Comparison of ENCODE assay signal across 8 mouse cellular contexts in genomic region chr12:70911029-70911428, GRCm38 (mm10). TPM values are rescaled to one million over a fixed set of nuclear protein-coding genes. Genes with fewer than 3 reads are reported as not detected.
DNase-seq lines count a peak whose midpoint lies in the region; ATAC-seq and TF ChIP-seq lines count a peak whose summit lies in the region.

No protein-coding gene starts in this region.

- H3K9ac ChIP-seq in CH12.LX (ENCODE audit: insufficient read depth, low read depth) = no peak overlapping the region
- no peak overlapping the region for H3K9ac ChIP-seq in forebrain, embryonic 12.5 days
- H3K9ac ChIP-seq in lung, embryonic 15.5 days = no peak overlapping the region

- 10% methylated on average over 5 of the region's 5 CpGs for WGBS in forebrain, embryonic 12.5 days
- WGBS in large intestine, adult 2 months = 4% methylated on average over 5 of the region's 5 CpGs
- WGBS in lung, embryonic 15.5 days = 9% methylated on average over 5 of the region's 5 CpGs
- 3% methylated on average over 5 of the region's 5 CpGs for WGBS in olfactory bulb, adult 2 months
- WGBS in thymus, adult 2 months = 4% methylated on average over 5 of the region's 5 CpGs

- TF ChIP-seq POLR2A in CH12.LX (IDR thresholded peaks at IDR 0.05; ENCODE audit: low read depth, low read length) = no peak
- no peak for TF ChIP-seq POLR2A in olfactory bulb, adult 2 months (IDR thresholded peaks at IDR 0.05; ENCODE audit: insufficient read depth, low read depth, low read length)
- no peak for TF ChIP-seq POLR2A in thymus, adult 2 months (IDR thresholded peaks at IDR 0.05; ENCODE audit: control insufficient read depth, extremely low read depth, insufficient read depth, low read length, poor library complexity)

- H3K4me2 ChIP-seq in CH12.LX (ENCODE audit: insufficient read depth, low read depth, poor library complexity, severe bottlenecking) = peak overlapping the region; percentile 39
- no peak overlapping the region for H3K4me2 ChIP-seq in forebrain, embryonic 12.5 days
- H3K4me2 ChIP-seq in lung, embryonic 15.5 days = no peak overlapping the region

- no peaks in the 10 kb centered on the region for H3K27me3 ChIP-seq in CH12.LX (replicated peaks)
- H3K27me3 ChIP-seq in forebrain, embryonic 12.5 days = no peaks in the 10 kb centered on the region
- H3K27me3 ChIP-seq in lung, embryonic 15.5 days = no peaks in the 10 kb centered on the region
- no peaks in the 10 kb centered on the region for H3K27me3 ChIP-seq in thymus, adult 2 months (ENCODE audit: control insufficient read depth, insufficient read depth, low read length)

- H3K36me3 ChIP-seq in CH12.LX (replicated peaks in 1 of 2; ENCODE audit: control insufficient read depth in 1 of 2, insufficient read depth in 1 of 2, low read length in 1 of 2) = no peaks in the 10 kb centered on the region
- no peaks in the 10 kb centered on the region for H3K36me3 ChIP-seq in forebrain, embryonic 12.5 days (replicated peaks)
- no peaks in the 10 kb centered on the region for H3K36me3 ChIP-seq in lung, embryonic 15.5 days
- H3K36me3 ChIP-seq in thymus, adult 2 months (ENCODE audit: control insufficient read depth, insufficient read depth, low read length) = no peaks in the 10 kb centered on the region

- in situ Hi-C loops in CH12.LX (cut with MboI; ENCODE audit: low pct_ligation_motif_present, low pct_unique_long_range_greater_than_20kb, low sequenced_read_pairs) = loop anchor here (10.0 to 25.0 kb wide), 2 partner anchors 416 to 674 kb away; partner anchors contain the start of gene Pygl

- no peaks in the 10 kb centered on the region for H3K79me2 ChIP-seq in CH12.LX (replicated peaks; ENCODE audit: control insufficient read depth, extremely low read depth, insufficient read depth, poor library complexity, severe bottlenecking)

- no peak overlapping the region for H3K27ac ChIP-seq in CH12.LX (ENCODE audit: insufficient read depth, low read depth)
- H3K27ac ChIP-seq in forebrain, embryonic 12.5 days = no peak overlapping the region
- no peak overlapping the region for H3K27ac ChIP-seq in lung, embryonic 15.5 days
- H3K27ac ChIP-seq in olfactory bulb, adult 2 months (ENCODE audit: insufficient read depth, low read depth, low read length) = no peak overlapping the region
- no peak overlapping the region for H3K27ac ChIP-seq in thymus, adult 2 months (ENCODE audit: control insufficient read depth, insufficient read depth, low read length)

- TF ChIP-seq EP300 in CH12.LX (IDR thresholded peaks at IDR 0.05; ENCODE audit: low read length) = no peak

- TF ChIP-seq CTCF in CH12.LX (conservative IDR thresholded peaks at IDR 0.05 in 1 of 2, IDR thresholded peaks at IDR 0.05 in 1 of 2; ENCODE audit: low read depth in 2 of 2, low read length in 2 of 2) = peak; percentile 68 to 94
- peak; percentile 85 for TF ChIP-seq CTCF in olfactory bulb, adult 2 months (IDR thresholded peaks at IDR 0.05; ENCODE audit: insufficient read depth, low read depth, low read length)
- peak; percentile 79; the same call in 1 of the 2 replicates for TF ChIP-seq CTCF in thymus, adult 2 months (IDR thresholded peaks at IDR 0.05; ENCODE audit: borderline replicate concordance, control insufficient read depth, extremely low read depth, insufficient read depth, low read length, poor library complexity)

- peaks cover 6 to 34% of the 10 kb centered on the region in 2 experiments for H3K4me1 ChIP-seq in CH12.LX (ENCODE audit: control insufficient read depth in 1 of 2, insufficient read depth in 2 of 2)
- peaks cover 6% of the 10 kb centered on the region; the same call in 1 of the 2 replicates for H3K4me1 ChIP-seq in forebrain, embryonic 12.5 days
- H3K4me1 ChIP-seq in lung, embryonic 15.5 days = peaks cover 4% of the 10 kb centered on the region; the same call in 1 of the 2 replicates
- H3K4me1 ChIP-seq in olfactory bulb, adult 2 months (ENCODE audit: control insufficient read depth, insufficient read depth, low read length) = peaks cover 5% of the 10 kb centered on the region; the same call in 1 of the 2 replicates
- peaks cover 10% of the 10 kb centered on the region for H3K4me1 ChIP-seq in thymus, adult 2 months (replicated peaks; ENCODE audit: control insufficient read depth, insufficient read depth, low read length)

- ATAC-seq in forebrain, embryonic 12.5 days (ENCODE audit: low FRiP score) = 0 out of 2 replicates have a peak, but pooled peaks have one; percentile 67
- peak; percentile 66; the same call in 1 of the 2 replicates for ATAC-seq in lung, embryonic 15.5 days (ENCODE audit: borderline replicate concordance, extremely low read depth, low FRiP score, low TSS enrichment)

- peak; percentile 83 for DNase-seq in CH12.LX (ENCODE audit: extremely low read depth)
- DNase-seq in c-Kit-positive CD71-negative TER-119-negative erythroid progenitor cells, embryonic 14.5 days (ENCODE audit: low read depth) = peak; percentile 73
- DNase-seq in heart, postnatal 25 days (ENCODE audit: low spot score) = peak; percentile 62
- DNase-seq in large intestine, adult 2 months (ENCODE audit: low read depth, low spot score) = peak; percentile 54
- DNase-seq in thymus, adult 2 months = peak; percentile 81

- dilution Hi-C loops in CH12.LX (cut with MboI; ENCODE audit: extremely low pct_ligation_motif_present, extremely low pct_unique_long_range_greater_than_20kb, low sequenced_read_pairs) = no loop called here

- no peak overlapping the region for H3K4me3 ChIP-seq in CH12.LX (replicated peaks in 1 of 3; ENCODE audit: low read depth in 2 of 3, low read length in 2 of 3, poor library complexity in 1 of 3)
- H3K4me3 ChIP-seq in forebrain, embryonic 12.5 days (replicated peaks) = no peak overlapping the region
- H3K4me3 ChIP-seq in lung, embryonic 15.5 days = no peak overlapping the region
- no peak overlapping the region for H3K4me3 ChIP-seq in olfactory bulb, adult 2 months (ENCODE audit: insufficient read depth, low read depth, low read length)
- no peak overlapping the region for H3K4me3 ChIP-seq in thymus, adult 2 months (ENCODE audit: control insufficient read depth, insufficient read depth, low read length)

- peak; percentile 94 for TF ChIP-seq RAD21 in CH12.LX (IDR thresholded peaks at IDR 0.05; ENCODE audit: low read depth, low read length)

- intact Hi-C loops in heart, postnatal 25 days (cut with DNase I) = loop anchor here (1.0 to 10.0 kb wide), 3 partner anchors 254 to 676 kb away; partner anchors contain the start of gene Pygl

- peaks cover 2% of the 10 kb centered on the region for H3K9me3 ChIP-seq in CH12.LX (replicated peaks; ENCODE audit: low read length)
- no peaks in the 10 kb centered on the region for H3K9me3 ChIP-seq in forebrain, embryonic 12.5 days
- no peaks in the 10 kb centered on the region for H3K9me3 ChIP-seq in lung, embryonic 15.5 days

TF ChIP-seq in CH12.LX, 34 proteins besides CTCF, POLR2A, EP300 and RAD21:
- TF ChIP-seq JUN (IDR thresholded peaks at IDR 0.05; ENCODE audit: insufficient read depth, low read depth, low read length) (no peak), ZC3H11A (IDR thresholded peaks at IDR 0.05; ENCODE audit: low read depth, low read length) (peak; percentile 80), PAX5 (IDR thresholded peaks at IDR 0.05; ENCODE audit: low read length) (no peak), MEF2A (IDR thresholded peaks at IDR 0.05; ENCODE audit: borderline replicate concordance, low read depth, low read length) (peak; percentile 32; the same call in 1 of the 2 replicates), ZMIZ1 (IDR thresholded peaks at IDR 0.05; ENCODE audit: low read depth, low read length) (no peak), CHD2 (IDR thresholded peaks at IDR 0.05; ENCODE audit: low read length) (no peak), MAFK (IDR thresholded peaks at IDR 0.05; ENCODE audit: insufficient replicate concordance, low read length) (no peak), MAZ (IDR thresholded peaks at IDR 0.05; ENCODE audit: low read depth, low read length) (no peak), GABPA (IDR thresholded peaks at IDR 0.05; ENCODE audit: insufficient replicate concordance, low read depth, low read length) (no peak), SMC3 (IDR thresholded peaks at IDR 0.05; ENCODE audit: low read depth, low read length) (peak; percentile 87), MAX (IDR thresholded peaks at IDR 0.05; ENCODE audit: low read length) (no peak), POLR2AphosphoS2 (IDR thresholded peaks at IDR 0.05; ENCODE audit: low read depth, low read length) (no peak), HCFC1 (IDR thresholded peaks at IDR 0.05; ENCODE audit: low read depth, low read length) (no peak), NRF1 (IDR thresholded peaks at IDR 0.05; ENCODE audit: low read depth, low read length) (no peak), SIN3A (IDR thresholded peaks at IDR 0.05; ENCODE audit: low read length) (no peak), ETS1 (conservative IDR thresholded peaks at IDR 0.05; ENCODE audit: low read depth, low read length) (no peak), NELFE (IDR thresholded peaks at IDR 0.05; ENCODE audit: low read depth, low read length) (peak; percentile 39; the same call in 1 of the 2 replicates), MYC (IDR thresholded peaks at IDR 0.05; ENCODE audit: low read depth, low read length) (no peak), ZNF384 (IDR thresholded peaks at IDR 0.05; ENCODE audit: low read depth, low read length) (no peak), USF1 (IDR thresholded peaks at IDR 0.05; ENCODE audit: low read depth, low read length) (no peak), E2F4 (IDR thresholded peaks at IDR 0.05; ENCODE audit: insufficient replicate concordance, low read depth, low read length) (no peak), ELF1 (IDR thresholded peaks at IDR 0.05; ENCODE audit: low read depth, low read length) (no peak)

RNA-seq across cellular contexts. Expression of gene Actr10, which starts 26.6 kb away (rescaled TPM):
- 60.2 and 66.0 TPM in 2 replicates for total RNA-seq in CH12.LX (2012; rRNA removed)
- 133 and 135 TPM in 2 replicates for total RNA-seq in CH12.LX (2014; rRNA removed)
- polyA plus RNA-seq in CH12.LX (2012; ENCODE audit: insufficient read length, low read depth) = 154 and 168 TPM in 2 replicates
- polyA plus RNA-seq in forebrain, embryonic 12.5 days (2016; fragmentation: Nextera tagmentation; extraction: Ambion mirVana) = 248 and 252 TPM in 2 replicates
- 100 to 1,000 TPM; 133 to 135 TPM for total RNA-seq in heart, postnatal 25 days (2021)
- polyA plus RNA-seq in large intestine, adult 2 months (2012; rRNA removed) = 28.1 and 32.0 TPM in 2 replicates
- 232 and 240 TPM in 2 replicates for polyA plus RNA-seq in lung, embryonic 15.5 days (2015; fragmentation: Nextera tagmentation; extraction: Ambion mirVana)
- polyA plus RNA-seq in olfactory bulb, adult 2 months (2012; ENCODE audit: insufficient read depth, insufficient read length, low replicate concordance, missing spikeins) = 132 TPM in 1 of 2 replicates, not detected in the other
- polyA plus RNA-seq in thymus, adult 2 months (2012; rRNA removed) = 39.0 and 41.8 TPM in 2 replicates
